Mouse (Mus musculus): ENCODE measurements around the gene Mroh9. TPM values are rescaled to one million over a fixed set of nuclear protein-coding genes. Genes with fewer than 3 reads are reported as not detected.

The Mroh9 gene
- polyA plus RNA-seq (2017; shearing (Covaris generic)) = not detected

- ATAC-seq = no peak
These were observed at the start of gene Mroh9 for GRCm38 (mm10) chr1:163085570-163085969. Gene Mroh9, minus strand, starts transcription at chr1:163085670.

- ATAC-seq = no peak
These were observed 44.5 kb upstream of the Mroh9 start for GRCm38 (mm10) chr1:163129976-163130375.

DNA sequence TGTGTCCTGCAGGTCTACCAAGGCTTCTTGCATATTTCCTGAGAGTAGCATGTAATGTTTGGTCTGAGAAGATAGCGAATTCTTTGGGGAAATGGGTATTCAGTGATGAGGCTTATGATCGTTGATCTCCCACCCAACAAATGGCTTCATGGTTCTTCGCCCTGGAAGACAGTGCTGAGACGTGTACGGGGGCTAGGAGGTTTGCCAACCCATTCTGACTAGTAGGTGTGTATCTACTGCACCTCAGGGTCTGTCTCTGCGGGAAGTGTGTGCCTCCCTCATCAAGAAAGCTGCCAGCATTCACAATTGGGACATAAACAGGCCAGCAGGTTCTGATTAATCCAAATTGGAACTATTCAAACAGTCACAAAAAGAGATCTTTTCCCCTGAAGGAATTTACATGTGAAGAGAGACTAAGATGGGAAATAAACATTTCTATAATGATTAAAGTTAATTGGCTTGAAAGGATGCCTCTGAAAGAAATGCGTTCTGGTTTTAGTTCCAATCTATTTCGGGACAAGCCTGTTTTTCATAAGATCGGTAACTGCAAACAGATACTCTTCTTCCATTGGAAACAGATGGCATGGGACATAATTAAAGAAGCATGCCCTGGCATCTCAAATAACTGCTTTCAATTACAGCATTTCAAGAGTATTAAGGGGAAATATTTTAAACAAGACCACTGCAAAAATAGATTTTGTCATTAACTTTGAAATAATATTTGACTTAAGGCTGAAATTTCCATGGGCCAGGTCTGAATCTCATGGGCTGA lies 43.8 kb upstream of the Mroh9 start:
- ATAC-seq = no peak

GRCm38 (mm10) chr1:163126175-163126881 lies 40.9 kb upstream of the Mroh9 start:
- no peak for ATAC-seq

GRCm38 (mm10) chr1:163122414-163122813 lies 36.9 kb upstream of the Mroh9 start:
- ATAC-seq = no peak

- no peak for ATAC-seq
These were observed 28.1 kb upstream of the Mroh9 start for GRCm38 (mm10) chr1:163113461-163114174.

DNA sequence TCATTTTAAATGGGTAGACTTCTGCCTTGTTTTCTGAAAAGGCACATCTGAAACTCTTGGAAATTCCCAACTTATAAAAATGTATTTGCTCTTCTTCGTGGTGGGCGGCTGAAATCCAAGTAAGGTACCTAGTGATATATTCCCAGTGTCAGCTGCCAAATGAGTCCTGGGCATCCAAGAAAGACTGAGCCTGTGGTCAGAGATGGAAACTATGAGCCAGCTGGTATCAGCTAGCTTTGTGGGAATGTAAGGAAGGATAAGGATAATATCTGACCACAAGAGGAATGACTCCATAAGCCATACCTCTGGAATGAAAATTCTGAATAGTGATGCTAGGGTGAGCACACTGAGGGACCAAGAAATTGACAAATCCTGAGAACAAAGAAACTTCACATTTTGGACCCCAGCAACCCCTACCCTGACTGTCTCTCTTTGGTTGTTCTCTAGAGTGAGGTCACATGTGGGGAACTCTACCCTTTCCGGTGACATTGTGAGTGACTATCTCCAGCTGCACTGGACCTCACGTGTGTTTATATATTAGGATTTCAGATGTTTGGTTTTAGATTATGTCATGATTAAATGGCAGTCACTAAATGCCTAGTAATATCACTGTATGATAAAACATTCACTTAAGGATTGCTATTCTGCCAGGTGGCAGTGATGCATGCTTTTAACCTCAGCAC lies 27.2 kb upstream of the Mroh9 start:
- no peak for ATAC-seq

GRCm38 (mm10) chr1:163104960-163105359 lies 19.5 kb upstream of the Mroh9 start:
- ATAC-seq = no peak

DNA sequence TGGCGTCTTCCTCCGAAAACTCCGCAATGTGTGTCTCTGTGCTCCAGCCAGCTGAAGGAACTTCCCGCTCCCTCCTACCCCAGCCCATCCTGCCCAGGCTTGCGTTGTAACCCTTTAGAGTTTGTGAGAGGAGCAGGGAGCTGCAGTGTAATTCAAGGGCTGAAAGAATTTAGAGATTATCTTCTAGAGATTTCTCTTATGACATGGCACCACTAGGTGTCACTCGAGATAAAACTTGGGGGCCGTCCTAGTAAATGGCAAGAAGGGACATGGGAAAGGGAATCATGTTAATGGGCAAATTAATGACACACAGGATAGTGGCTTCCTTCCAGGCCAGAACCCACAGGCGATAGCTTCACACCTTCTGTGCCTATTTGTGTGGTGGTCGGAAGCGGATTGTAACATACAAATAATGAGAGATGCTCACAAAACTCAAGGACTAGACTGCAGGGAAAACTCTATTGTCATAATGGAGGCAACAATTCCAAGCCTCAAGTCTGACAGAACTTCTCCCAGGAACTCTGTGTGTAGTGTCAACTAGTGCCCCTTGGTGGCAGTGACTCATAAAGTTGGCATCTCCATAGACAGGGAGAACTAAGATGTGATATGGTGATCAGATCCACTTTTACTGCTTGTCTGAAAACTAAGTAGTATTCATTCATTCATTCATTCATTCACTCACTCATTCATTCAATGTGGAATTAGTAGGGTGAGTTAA lies 6.1 kb upstream of the Mroh9 start:
- no peak for ATAC-seq

DNA sequence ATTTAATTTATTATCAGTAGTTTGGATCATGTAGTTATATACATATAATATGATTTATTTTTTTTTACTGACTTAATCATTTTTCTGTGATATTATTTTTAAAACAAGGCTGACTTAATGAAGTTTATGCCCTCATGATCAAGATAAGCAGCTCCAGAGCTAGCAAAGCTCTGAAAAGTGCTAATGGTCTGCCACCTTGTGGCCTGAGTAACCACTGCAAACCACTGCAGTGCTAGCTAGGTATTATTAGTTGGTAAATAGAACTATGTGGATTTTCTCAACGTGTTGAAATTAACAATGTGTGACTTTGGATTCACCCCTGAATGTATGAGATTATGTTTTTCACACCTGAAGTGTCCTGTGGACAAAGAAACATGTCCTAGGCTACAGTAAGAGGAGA lies 15.0 kb downstream of the Mroh9 start:
- no peak for ATAC-seq

- no peak for ATAC-seq
These were observed 25.1 kb downstream of the Mroh9 start for GRCm38 (mm10) chr1:163060381-163060780.

GRCm38 (mm10) chr1:163057363-163057762 lies 28.1 kb downstream of the Mroh9 start:
- ATAC-seq = no peak

DNA sequence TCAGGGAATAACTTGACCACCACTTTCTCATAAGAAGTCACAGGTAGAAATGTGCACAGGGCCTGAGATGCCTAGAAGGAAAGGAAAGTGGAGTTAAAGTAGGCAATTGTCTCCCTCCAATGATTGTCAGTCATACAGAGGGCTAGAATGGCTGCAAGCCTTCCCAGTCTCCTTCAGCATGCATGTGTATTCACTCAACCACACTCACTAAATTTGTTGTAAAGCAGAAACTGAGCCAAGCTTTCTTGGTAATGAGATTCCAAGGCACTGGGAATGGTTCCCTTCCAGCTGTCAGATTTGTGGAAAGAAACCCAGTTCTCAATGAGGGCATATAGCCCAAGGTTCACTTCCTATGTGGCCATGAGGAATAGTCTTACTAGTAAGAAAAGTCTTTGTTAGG lies 29.8 kb downstream of the Mroh9 start:
- no peak for ATAC-seq

GRCm38 (mm10) chr1:163023075-163023474 lies 62.4 kb downstream of the Mroh9 start:
- no peak for ATAC-seq

DNA sequence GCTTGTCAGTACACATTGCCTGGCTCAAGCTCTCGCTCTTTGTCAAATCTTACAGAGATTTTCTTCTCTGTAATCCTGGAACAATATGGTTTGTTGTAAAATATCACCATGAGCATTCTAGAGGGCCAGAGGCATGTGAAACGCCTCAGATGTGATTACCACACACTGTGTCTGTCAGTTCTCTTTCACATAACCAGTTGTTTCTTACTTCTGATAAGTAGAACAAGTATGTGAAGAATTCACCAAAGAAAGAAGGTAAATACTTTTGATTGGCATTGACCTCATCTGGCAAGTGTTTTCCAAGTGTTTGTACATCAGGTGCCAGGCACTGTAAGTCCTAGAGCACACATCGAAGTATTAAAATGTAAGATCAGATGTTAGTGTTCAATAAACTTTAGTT lies 76.2 kb downstream of the Mroh9 start:
- no peak for ATAC-seq

GRCm38 (mm10) chr1:163003496-163003895 lies 82.0 kb downstream of the Mroh9 start:
- no peak for ATAC-seq

DNA sequence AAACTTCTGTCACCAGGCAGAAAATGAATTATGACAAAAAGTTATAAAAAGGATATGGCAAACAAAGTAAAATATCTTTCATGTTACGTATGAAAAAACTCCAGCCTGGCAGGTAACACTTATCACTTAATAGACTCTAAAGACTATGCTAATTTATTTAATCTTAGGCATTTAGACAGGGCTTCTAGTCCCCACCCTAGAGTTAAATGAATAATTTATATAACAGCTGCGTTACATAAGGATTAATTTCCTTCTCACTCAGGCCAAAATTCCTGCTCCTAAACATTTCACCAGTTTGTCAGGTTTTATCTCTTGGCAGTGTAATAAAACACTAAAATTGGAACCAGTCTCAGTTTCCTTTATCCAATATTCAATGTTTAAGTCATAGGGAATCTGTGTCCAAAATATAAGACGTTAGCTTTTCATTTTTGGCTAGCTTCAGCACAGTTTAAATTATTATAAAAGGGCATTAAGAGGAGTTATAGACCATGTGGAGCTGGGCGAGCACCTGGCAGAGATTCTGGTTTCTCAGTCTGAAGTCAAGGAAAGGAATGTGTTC lies 84.1 kb downstream of the Mroh9 start:
- ATAC-seq = no peak

- no peak for ATAC-seq
These were observed 97.9 kb downstream of the Mroh9 start for GRCm38 (mm10) chr1:162987546-162987945.

DNA sequence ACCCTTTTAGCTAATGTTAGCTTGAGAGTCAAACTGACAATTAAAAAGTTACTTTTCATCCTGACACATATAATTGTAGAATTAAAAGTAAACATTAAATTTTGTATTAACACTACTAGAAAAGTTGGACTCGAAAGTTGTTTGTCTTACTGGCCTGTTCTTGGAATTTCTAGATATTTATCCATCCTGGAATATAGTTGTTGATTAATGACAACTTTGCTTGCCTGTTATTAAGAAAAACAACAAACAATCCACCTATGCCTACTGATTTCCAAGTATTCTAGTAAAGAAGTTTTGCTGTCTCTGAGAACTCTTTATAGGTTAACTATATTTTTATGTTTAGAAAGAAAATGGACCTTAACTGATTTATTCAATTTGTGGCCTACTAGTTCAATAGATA lies 98.7 kb downstream of the Mroh9 start:
- ATAC-seq = no peak

DNA sequence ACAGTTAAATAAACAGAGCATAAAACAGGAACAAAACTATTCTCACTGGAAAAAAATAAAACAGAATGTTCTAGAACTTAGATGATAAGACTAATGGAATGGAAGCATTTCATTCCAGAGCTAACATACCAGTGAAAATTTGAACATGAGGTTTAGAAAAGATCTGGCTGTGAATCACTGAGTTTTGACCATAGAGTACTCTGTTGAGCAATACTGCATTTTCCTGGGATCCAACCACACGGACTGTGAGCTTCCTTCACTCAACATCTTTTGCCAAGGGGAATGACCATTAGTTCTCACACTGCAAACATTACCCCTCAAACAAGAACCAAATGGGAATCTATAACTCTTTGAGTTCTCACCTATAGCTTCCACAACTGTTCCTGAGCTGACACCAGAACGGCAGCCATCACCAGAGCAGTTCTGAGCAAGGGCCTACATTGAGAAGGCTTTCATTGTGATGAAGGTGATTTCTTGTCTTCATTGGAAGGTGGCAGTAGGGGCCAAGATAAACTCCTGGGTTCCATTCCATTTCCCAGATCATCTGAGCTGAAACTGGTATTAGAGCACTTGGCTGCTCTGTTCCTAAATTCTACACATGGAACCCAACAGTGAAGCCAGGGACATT lies 99.2 kb downstream of the Mroh9 start:
- ATAC-seq = no peak

- no peak for ATAC-seq
These were observed 101.0 kb downstream of the Mroh9 start, which contains the start of gene Fmo3 for GRCm38 (mm10) chr1:162984428-162984827. Gene Fmo3, minus strand, starts transcription at chr1:162984528.
